ENCODE assay signal across 25 mouse cellular contexts in the genomic region with DNA sequence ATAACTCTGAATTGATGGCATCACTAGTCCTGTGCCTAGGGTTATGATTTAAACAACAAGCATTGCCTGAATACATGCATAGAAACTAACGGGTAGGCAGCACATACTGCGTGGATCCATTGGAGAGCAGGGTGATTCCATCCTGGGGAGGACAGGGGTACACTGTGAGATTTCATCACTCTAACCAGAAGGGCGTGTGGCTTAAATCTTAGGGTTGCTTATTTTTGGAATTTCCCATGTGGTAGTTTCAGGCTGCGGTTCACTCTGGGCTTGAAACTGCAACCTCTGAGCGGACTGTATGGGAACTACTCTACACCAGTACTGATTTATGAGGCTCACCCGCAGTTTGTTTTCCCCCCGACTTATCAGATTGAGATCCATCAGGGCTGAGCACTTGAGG. TPM values are rescaled to one million over a fixed set of nuclear protein-coding genes. Genes with fewer than 3 reads are reported as not detected.
DNase-seq lines count a peak whose midpoint lies in the region; ATAC-seq and TF ChIP-seq lines count a peak whose summit lies in the region.
"Had no signal": no experiment of that assay in that cellular context is flagged by ENCODE, and none has a peak within 500 bp of the region (broad histone marks: within the 10 kb centered on the region; RNA-seq: fewer than 3 reads in every experiment).

No protein-coding gene starts in this region.

- H3K4me1 ChIP-seq in liver, postnatal 0 days (ENCODE audit: insufficient read depth), result peaks cover 32% of the 10 kb centered on the region
- H3K4me1 ChIP-seq in bone marrow macrophage, adult 2 months (ENCODE audit: control insufficient read depth, insufficient read depth, low read length), result peaks cover 38% of the 10 kb centered on the region
- H3K4me1 ChIP-seq in forebrain, embryonic 15.5 days, result peaks cover 9% of the 10 kb centered on the region
- H3K4me1 ChIP-seq in limb, embryonic 10.5 days, result peaks cover 20% of the 10 kb centered on the region

- ATAC-seq in liver, postnatal 0 days, result no peak
- peak; percentile 57 for ATAC-seq in granulocyte monocyte progenitor cell, adult 5-6 weeks (replicated peaks; ENCODE audit: poor library complexity, severe bottlenecking)
- no peak for ATAC-seq in forebrain, embryonic 15.5 days (replicated peaks)
- ATAC-seq: forebrain, embryonic 14.5 days; intestine, embryonic 15.5 days had no signal

- no peak overlapping the region for H3K4me3 ChIP-seq in liver, postnatal 0 days (ENCODE audit: low read depth, low read length)
- no peak overlapping the region for H3K4me3 ChIP-seq in bone marrow macrophage, adult 2 months (ENCODE audit: insufficient read depth, low read length)
- H3K4me3 ChIP-seq in forebrain, embryonic 15.5 days, result no peak overlapping the region
- no peak overlapping the region for H3K4me3 ChIP-seq in limb, embryonic 10.5 days
- H3K4me3 ChIP-seq: embryonic facial prominence, embryonic 15.5 days; erythroblast, embryonic 14.5 days; forebrain, embryonic 10.5 days; heart, adult 2 months; heart, embryonic 15.5 days; hindbrain, embryonic 10.5 days; intestine, embryonic 15.5 days had no signal

- H3K9ac ChIP-seq in liver, postnatal 0 days (replicated peaks), result no peak overlapping the region
- H3K9ac ChIP-seq in forebrain, embryonic 15.5 days (replicated peaks), result no peak overlapping the region
- H3K9ac ChIP-seq: embryonic facial prominence, embryonic 15.5 days; heart, embryonic 15.5 days; hindbrain, embryonic 14.5 days; intestine, embryonic 15.5 days had no signal

- H3K36me3 ChIP-seq in liver, postnatal 0 days (replicated peaks; ENCODE audit: insufficient read depth, low read length), result no peaks in the 10 kb centered on the region
- H3K36me3 ChIP-seq in forebrain, embryonic 15.5 days, result no peaks in the 10 kb centered on the region
- H3K36me3 ChIP-seq in limb, embryonic 10.5 days, result no peaks in the 10 kb centered on the region
- H3K36me3 ChIP-seq: embryonic facial prominence, embryonic 15.5 days; forebrain, embryonic 10.5 days; heart, embryonic 15.5 days; hindbrain, embryonic 10.5 days; intestine, embryonic 15.5 days had no signal

- TF ChIP-seq CTCF in liver, postnatal 0 days (IDR thresholded peaks at IDR 0.05; ENCODE audit: low read depth), result no peak
- no peak for TF ChIP-seq CTCF in bone marrow macrophage, adult 2 months (IDR thresholded peaks at IDR 0.05; ENCODE audit: low read depth, low read length)

- no peak for DNase-seq in liver, postnatal 0 days
- no peak for DNase-seq in liver
- DNase-seq in monocyte, adult 2 months (ENCODE audit: low read depth in 1 of 2, low spot score in 2 of 2), result peak; percentile 38 to 65
- DNase-seq in limb, embryonic 10.5 days (ENCODE audit: low spot score), result no peak
- DNase-seq: adrenal gland, adult 2 months; adrenal gland, postnatal 25 days; cerebellum, adult 18-20 months; cerebellum, adult 9-11 months; cerebellum, postnatal 36 days; embryo, embryonic 11 days; gastrocnemius, postnatal 36 days; heart, adult 2 months; heart, postnatal 14 days had no signal

- peaks cover 27% of the 10 kb centered on the region for H3K27me3 ChIP-seq in liver, postnatal 0 days (ENCODE audit: insufficient read depth, low read length)
- peaks cover 23% of the 10 kb centered on the region for H3K27me3 ChIP-seq in forebrain, embryonic 15.5 days
- peaks cover 57% of the 10 kb centered on the region for H3K27me3 ChIP-seq in limb, embryonic 10.5 days (ENCODE audit: low read depth, poor library complexity, severe bottlenecking)

- H3K4me2 ChIP-seq in liver, postnatal 0 days (ENCODE audit: low read depth, low read length), result peak overlapping the region; percentile 0; the same call in 1 of the 2 replicates
- H3K4me2 ChIP-seq in forebrain, embryonic 15.5 days (replicated peaks), result no peak overlapping the region
- H3K4me2 ChIP-seq: embryonic facial prominence, embryonic 15.5 days; heart, embryonic 11.5 days; heart, embryonic 15.5 days; hindbrain, embryonic 14.5 days; intestine, embryonic 15.5 days had no signal

- H3K9me3 ChIP-seq in liver, postnatal 0 days (ENCODE audit: low read length), result no peaks in the 10 kb centered on the region
- no peaks in the 10 kb centered on the region for H3K9me3 ChIP-seq in forebrain, embryonic 15.5 days
- H3K9me3 ChIP-seq in limb, embryonic 10.5 days (replicated peaks), result no peaks in the 10 kb centered on the region
- H3K9me3 ChIP-seq: embryonic facial prominence, embryonic 15.5 days; forebrain, embryonic 10.5 days; heart, embryonic 15.5 days; hindbrain, embryonic 10.5 days; intestine, embryonic 15.5 days had no signal

- TF ChIP-seq POLR2A in bone marrow macrophage, adult 2 months (IDR thresholded peaks at IDR 0.05; ENCODE audit: borderline replicate concordance, low read depth, low read length), result no peak

- no peak for TF ChIP-seq EP300 in liver, postnatal 0 days (IDR thresholded peaks at IDR 0.05; ENCODE audit: low read depth)

- WGBS in liver, postnatal 0 days (ENCODE audit: insufficient replicate concordance), result 57% methylated on average over 7 of the region's 7 CpGs
- WGBS in forebrain, embryonic 15.5 days, result 92% methylated on average over 7 of the region's 7 CpGs
- WGBS in limb, embryonic 10.5 days, result 86% methylated on average over 7 of the region's 7 CpGs

- no peak overlapping the region for H3K27ac ChIP-seq in liver, postnatal 0 days (ENCODE audit: low read depth)
- H3K27ac ChIP-seq in bone marrow macrophage, adult 2 months (ENCODE audit: insufficient read depth, low read depth, low read length), result 0 out of 2 replicates have a peak overlapping the region, but pooled peaks have one; percentile 3
- H3K27ac ChIP-seq in forebrain, embryonic 15.5 days (replicated peaks), result no peak overlapping the region
- no peak overlapping the region for H3K27ac ChIP-seq in limb, embryonic 10.5 days
- H3K27ac ChIP-seq: embryonic facial prominence, embryonic 15.5 days; forebrain, embryonic 10.5 days; heart, adult 2 months; heart, embryonic 15.5 days; hindbrain, embryonic 10.5 days; hindbrain, embryonic 14.5 days; intestine, embryonic 15.5 days had no signal

RNA-seq across cellular contexts. Expression of a gene that starts 3.0 kb away (rescaled TPM):
- 13.3 and 14.0 TPM in 2 replicates for polyA plus RNA-seq in liver, postnatal 0 days (2015; fragmentation: Nextera tagmentation; extraction: Ambion mirVana)
- 128 and 146 TPM in 2 replicates for polyA plus RNA-seq in bone marrow macrophage, adult 2 months (2012; ENCODE audit: insufficient read depth, insufficient read length, missing spikeins)
- total RNA-seq in granulocyte monocyte progenitor cell, adult 5-6 weeks (2014; fragmentation: Nextera tagmentation), result 6.4 and 9.5 TPM in 2 replicates
- 13.1 and 17.5 TPM in 2 replicates for total RNA-seq in granulocyte monocyte progenitor cell, adult 5-6 weeks (2017)
- 1.2 and 1.4 TPM in 2 replicates for polyA plus RNA-seq in forebrain, embryonic 15.5 days (2015; fragmentation: Nextera tagmentation; extraction: Ambion mirVana)
- 0.88 and 1.1 TPM in 2 replicates for polyA plus RNA-seq in limb, embryonic 10.5 days (2016; fragmentation: Nextera tagmentation; extraction: Ambion mirVana)

RNA-seq across cellular contexts. Expression of a gene that starts 45.5 kb away (rescaled TPM):
- 0.89 and 1.1 TPM in 2 replicates for polyA plus RNA-seq in liver, postnatal 0 days (2015; fragmentation: Nextera tagmentation; extraction: Ambion mirVana)
- not detected in 2 replicates for polyA plus RNA-seq in bone marrow macrophage, adult 2 months (2012; ENCODE audit: insufficient read depth, insufficient read length, missing spikeins)
- total RNA-seq in granulocyte monocyte progenitor cell, adult 5-6 weeks (2014; fragmentation: Nextera tagmentation), result 7.7 and 11.6 TPM in 2 replicates
- total RNA-seq in granulocyte monocyte progenitor cell, adult 5-6 weeks (2017), result 0.21 and 3.3 TPM in 2 replicates
- polyA plus RNA-seq in forebrain, embryonic 15.5 days (2015; fragmentation: Nextera tagmentation; extraction: Ambion mirVana), result 0.98 and 1.1 TPM in 2 replicates
- 1.5 and 1.7 TPM in 2 replicates for polyA plus RNA-seq in limb, embryonic 10.5 days (2016; fragmentation: Nextera tagmentation; extraction: Ambion mirVana)
- polyA plus RNA-seq: erythroblast, embryonic 14.5 days had no signal

RNA-seq across cellular contexts. Expression of a gene that starts 49.8 kb away (rescaled TPM):
- 24.4 and 24.7 TPM in 2 replicates for polyA plus RNA-seq in liver, postnatal 0 days (2015; fragmentation: Nextera tagmentation; extraction: Ambion mirVana)
- 68.7 and 73.5 TPM in 2 replicates for polyA plus RNA-seq in bone marrow macrophage, adult 2 months (2012; ENCODE audit: insufficient read depth, insufficient read length, missing spikeins)
- total RNA-seq in granulocyte monocyte progenitor cell, adult 5-6 weeks (2014; fragmentation: Nextera tagmentation), result 54.2 and 60.7 TPM in 2 replicates
- 61.3 and 91.4 TPM in 2 replicates for total RNA-seq in granulocyte monocyte progenitor cell, adult 5-6 weeks (2017)
- 70.0 and 71.9 TPM in 2 replicates for polyA plus RNA-seq in forebrain, embryonic 15.5 days (2015; fragmentation: Nextera tagmentation; extraction: Ambion mirVana)
- 66.5 and 84.3 TPM in 2 replicates for polyA plus RNA-seq in limb, embryonic 10.5 days (2016; fragmentation: Nextera tagmentation; extraction: Ambion mirVana)

Comparison
In these comparisons a context has a peak if more than half of its experiments do, and no peak if none do; other contexts are left out.
1. DNase-seq: peak in monocyte, adult 2 months (2 of 2); none in liver, postnatal 0 days (single experiment), liver (single experiment) and limb, embryonic 10.5 days (single experiment).